Mouse (Mus musculus) kidney, postnatal 10 days (tissue): ENCODE data around the gene D630003M21Rik.
A peak's percentile ranks its signal among the peaks of the same experiment; 100 is the strongest.

Source experiments
- DNase-seq: peaks from one replicate; pipeline ENCODE4 v3.0.0; 2021; ENCODE audit warnings: mixed read lengths

The D630003M21Rik gene

DNA sequence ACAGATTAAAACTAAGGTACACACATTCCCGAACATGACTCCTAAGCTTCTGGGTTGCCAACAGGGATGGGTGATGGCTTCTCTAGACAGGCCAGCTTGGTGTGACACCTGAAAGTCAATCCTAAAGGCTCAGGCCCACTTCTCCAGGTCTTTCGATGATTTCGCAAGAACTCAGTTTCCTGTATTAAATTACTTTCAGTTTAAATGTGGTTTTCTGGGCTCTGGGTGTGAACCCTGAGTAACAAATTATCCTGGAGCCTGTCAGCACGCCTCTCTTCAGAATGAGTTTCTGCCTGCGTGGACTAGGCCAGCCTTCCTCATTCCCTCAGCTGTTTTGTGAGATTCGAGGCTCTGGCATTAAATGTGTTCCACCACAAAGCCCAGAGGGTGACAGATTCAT is 66.0 kb downstream of the D630003M21Rik start:
- DNase-seq: no peak

DNA sequence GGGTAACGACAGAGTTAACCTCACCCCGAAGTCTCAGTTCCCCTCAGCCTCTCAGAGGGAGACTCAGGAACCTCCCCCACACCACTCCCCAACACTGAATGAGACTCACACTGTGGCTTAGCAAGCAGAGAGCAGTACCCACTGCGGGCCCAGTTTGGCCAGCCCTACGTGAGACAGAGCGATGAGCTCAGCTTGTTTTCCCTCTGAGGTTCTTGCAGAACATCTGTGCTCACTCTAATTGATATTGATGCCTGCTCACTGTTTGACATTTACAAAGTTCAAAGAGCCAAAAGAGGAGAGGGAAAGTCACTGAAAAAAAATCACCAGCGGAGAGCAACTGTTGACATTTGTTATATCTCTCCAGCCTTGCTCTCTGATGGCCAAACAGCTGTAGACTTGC is 67.3 kb downstream of the D630003M21Rik start:
- DNase-seq: no peak

DNA sequence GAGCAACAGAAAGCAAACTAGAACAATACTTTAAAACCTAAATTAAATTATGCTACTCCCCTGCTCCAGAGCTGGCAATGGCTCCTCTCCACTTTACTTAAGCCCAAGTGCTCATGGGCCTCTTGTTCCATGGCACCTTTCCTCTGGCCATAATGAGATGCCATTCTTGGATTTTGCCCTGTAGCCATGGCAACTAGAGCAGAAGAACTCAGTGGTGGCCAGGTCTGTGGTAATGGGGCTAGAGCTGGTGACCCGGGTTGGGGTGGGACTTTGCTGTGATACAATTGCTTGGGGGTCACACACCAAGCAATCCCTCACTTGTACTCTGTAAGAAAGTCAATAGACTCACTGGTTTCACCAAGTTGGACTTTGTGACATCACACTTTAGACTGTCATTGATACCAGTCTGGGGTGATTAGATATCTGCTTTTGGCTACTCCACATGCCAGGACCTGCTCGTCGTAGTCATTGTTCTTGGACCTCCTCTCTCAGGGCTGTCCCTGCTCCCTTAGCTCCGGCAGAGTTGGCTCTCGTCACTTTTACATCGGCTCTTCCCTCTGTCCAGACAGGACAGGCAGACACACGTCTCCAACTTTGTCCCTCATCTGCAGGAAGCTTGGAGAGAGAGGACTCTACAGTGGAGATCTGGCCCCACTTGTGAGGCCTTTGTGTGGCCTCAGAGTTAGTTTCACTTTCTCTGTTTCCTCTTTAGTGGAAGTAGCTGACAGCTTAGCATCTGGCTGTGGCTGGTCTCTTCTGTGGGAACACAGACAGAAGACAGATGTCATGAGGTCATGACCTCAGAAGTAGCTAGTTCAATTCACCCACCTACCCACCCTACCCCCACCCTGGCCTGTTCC is 69.4 kb downstream of the D630003M21Rik start:
- peak; percentile 52 for DNase-seq

DNA sequence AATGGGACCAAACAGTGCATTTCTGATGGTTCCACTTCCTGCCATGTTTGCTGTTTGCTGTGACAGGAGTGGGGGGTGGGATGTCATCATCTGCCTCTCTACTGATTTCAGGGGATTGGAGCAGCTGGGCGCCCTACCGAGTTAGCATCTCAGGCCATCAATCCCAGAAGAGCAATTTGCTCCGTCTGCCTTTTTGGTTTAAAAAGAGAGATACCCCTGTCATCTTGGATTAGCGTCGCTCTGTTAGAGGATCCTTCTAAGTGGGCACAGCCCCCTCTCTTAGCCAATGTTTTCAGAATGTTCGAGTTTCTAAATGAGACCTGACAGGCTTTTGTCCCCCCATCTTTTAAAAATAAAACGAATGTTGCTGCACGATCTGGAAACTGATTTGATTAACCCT is 71.4 kb downstream of the D630003M21Rik start:
- DNase-seq: no peak

DNA sequence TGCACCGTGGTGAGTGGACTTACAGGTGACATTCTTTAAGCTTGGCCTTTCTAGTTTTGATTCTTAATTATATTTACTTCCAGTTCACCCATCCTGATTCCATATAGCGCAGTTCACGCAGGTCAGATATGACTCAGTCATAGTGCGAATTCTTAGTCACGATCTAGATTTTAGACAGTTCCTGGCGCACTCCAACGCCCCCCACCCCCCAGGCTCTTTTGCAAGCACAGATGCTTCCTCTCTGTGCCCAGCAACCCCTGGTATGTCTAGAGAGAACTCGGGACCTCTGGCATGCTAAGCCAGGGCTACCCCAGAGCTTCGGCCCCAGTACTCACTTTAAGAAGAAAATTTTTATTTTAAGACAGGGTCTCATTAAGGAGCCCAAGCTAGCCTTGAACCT is 72.5 kb downstream of the D630003M21Rik start:
- no peak for DNase-seq

DNA sequence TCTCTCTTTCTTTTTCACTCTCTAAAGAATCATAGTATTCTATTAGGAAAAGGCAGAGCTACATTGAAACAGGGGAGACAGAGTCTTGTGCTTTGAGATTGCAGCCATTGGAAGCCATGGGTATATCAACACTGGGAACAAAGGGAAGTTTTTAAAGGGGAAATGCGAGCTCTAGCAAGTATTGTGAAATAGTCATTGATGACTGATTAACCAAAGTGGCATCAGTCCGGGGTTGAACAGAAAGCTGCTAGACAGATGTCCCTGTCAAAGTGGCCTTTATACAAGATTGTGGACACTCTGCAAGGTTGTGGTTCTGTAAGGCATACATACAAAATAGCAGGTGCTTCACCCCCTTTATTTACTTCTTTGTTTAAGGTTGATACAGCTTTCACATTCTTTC is 73.4 kb downstream of the D630003M21Rik start:
- DNase-seq: no peak

DNA sequence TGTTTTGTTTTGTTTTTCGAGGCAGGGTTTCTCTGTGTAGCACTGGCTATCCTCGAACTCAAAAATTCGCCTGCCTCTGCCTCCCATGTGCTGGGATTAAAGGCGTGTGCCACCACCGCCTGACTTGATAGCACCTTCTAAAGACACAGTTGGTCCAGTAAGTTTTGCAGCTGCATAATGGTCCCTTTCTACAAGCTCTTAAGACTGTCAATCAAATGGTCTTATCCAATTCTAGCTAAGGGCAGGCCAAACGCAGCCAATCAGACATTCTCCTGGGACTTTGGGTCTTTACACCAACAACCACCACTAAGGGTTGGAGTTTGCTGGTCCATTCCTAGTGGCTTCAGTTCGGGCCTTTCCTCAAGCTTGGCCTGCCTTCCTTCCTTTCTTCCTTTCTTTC is 73.9 kb downstream of the D630003M21Rik start:
- no peak for DNase-seq

DNA sequence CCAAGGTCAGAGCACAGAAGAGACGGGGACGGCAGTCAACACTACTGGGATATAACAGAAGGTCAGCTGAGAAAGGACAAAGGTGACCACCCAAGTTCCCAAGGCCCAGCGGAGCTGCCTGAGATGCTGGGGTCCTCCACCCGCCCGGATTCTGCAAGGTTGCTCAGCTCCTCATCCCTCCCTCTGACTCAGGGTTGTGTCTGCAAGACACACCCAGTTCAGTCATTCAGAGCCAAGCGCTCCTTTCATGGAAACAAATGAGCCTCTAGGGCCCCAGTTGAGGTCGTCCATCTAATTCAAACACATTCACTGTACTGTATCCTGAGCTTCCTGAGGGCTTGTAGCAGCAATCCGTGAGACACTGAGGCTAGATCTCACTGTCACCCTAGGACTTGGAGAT is 74.4 kb downstream of the D630003M21Rik start:
- no peak for DNase-seq

DNA sequence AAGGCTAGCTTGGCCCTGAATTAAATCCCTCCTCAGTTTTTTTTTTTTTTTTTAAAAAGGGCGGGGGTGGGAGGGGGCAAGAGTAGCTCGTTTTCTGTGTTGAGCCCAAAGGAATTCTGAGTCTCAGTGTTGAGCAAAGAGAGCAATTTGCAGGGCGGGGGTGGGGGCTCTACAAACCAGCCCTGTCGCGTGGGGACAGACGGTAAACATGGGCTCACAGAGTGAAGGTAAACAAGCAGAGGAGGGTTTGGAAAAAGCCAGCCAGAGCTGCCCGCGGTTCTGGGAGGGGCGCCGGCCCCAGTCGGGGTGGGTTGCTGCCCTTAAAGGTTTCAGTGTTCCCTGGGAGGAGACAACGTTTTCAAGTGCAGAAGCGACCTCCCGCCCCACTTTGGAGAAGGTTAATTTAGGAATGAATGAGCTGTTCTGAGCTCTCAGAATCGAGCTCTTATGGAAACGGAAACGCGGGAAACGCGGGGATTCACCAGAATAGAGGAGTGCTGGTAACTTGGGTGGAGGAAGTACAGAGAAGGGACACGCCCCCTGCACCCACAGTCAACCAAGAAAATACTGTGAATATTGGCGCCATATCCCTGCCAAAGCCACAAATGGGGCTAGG is 75.2 kb downstream of the D630003M21Rik start:
- DNase-seq: no peak

DNA sequence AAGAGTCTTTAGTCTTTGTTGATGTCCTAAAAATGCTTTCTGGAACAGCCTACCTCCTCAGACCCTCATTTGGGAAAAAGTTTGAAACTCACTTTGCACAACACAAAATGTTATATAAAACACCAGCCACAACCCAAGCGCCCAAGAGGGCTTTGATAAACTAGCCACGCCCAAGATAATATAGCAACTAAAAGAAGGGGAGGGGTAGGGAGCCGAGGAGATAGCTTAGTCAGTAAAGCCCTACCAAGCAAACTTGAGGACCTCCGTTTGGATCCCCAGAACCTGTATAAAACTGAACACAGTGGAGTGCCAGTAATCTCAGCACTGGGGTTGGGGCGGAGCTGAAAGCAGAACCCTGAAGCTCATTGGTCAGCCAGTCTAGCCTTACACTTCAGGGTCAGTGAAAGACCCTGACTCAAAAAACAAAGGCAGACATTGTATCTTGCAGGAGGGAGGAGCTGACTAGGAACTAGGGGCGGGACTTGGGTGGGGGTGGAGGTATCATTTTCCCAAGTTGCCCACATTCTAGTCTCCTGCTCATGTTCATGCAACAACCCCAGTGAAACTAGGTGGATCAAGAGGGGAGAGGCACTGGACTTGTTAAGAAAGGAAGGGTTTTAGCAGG is 76.2 kb downstream of the D630003M21Rik start:
- DNase-seq: no peak

DNA sequence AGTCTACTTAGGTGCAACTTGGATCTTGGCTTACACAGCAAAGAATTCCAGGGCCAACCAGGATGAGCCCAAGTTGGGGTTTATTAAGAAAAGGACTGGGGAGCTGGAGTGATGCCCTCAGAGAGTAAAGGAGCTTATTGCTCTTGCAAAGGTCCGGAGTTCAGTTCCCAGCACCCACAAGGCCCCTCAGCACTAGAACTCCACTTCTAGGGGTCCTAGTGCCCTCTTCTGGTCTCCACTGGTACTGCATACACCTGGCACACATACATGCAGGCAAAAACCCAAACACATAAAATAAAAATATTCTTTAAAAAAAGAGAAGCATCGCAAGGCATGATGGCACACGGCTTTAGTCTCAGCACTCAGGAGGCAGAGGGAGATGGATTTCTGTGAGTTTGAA is 77.9 kb downstream of the D630003M21Rik start:
- DNase-seq: no peak

DNA sequence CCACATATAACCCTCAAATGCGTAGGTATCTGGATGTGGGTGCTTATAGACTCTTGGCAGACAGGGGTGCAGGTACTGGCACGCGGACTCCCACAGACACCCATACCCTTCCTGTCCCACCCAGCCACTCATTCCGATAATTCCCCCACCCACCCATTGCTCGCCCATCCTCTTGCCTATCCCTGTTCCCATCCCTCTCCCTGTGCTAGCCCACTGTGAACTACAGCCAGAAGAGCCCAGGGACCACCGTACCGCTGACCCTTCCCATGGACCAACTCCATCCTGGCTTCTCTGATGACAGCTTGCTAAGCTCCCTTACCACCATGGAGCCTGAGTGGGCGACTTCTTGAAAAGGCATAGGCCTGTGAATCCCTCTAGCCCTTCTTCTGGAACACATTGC is 82.1 kb downstream of the D630003M21Rik start:
- no peak for DNase-seq

DNA sequence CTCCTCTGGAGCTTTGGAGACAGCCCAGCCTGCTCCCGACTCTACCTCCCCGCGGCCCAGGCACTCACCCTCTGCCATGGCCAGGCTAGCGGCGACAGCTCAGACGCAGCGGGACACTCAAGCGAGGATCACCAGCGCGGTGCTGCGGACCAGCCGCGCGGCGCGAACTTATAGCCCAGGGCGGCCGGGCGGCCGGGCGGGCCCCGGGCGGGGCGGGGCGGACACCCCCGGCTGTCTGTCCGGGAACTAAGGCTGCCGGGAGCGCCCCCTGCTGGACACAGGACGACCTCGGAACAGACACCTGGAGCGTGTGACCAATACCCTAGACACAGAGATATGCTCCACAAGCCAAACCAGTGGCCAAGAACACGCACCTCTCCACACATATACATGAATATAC is 82.8 kb downstream of the D630003M21Rik start, which contains the start of gene Tgm2:
Gene Tgm2, minus strand, starts transcription at position 214 of the 400 bp plus-strand sequence.
- peak; percentile 97 for DNase-seq

DNA sequence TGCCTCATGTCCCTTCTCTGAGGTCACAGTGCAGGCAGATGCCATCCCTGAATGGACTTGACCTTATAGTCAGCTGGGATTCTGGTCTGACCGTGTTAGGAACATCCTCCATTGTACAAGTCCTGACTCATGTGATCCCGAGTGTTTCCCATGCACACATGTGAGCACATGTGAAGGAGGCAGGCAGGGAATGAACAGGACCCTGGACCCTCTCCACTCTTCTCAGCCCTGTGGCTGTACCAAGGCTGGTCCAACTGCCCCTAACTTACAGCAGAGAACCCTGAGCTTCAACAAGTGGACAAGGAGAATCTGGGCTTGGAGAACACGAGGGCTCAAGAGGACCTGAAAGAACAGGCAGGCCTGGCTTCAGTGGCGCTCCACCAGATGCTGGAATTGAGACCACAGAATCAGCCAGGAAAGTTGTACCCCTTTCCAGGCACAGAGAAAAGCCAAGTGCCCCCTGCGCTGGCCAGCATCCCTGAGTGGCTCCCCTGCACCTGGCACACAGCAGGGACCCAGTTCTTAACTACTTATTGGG is 83.4 kb downstream of the D630003M21Rik start:
- no peak for DNase-seq

DNA sequence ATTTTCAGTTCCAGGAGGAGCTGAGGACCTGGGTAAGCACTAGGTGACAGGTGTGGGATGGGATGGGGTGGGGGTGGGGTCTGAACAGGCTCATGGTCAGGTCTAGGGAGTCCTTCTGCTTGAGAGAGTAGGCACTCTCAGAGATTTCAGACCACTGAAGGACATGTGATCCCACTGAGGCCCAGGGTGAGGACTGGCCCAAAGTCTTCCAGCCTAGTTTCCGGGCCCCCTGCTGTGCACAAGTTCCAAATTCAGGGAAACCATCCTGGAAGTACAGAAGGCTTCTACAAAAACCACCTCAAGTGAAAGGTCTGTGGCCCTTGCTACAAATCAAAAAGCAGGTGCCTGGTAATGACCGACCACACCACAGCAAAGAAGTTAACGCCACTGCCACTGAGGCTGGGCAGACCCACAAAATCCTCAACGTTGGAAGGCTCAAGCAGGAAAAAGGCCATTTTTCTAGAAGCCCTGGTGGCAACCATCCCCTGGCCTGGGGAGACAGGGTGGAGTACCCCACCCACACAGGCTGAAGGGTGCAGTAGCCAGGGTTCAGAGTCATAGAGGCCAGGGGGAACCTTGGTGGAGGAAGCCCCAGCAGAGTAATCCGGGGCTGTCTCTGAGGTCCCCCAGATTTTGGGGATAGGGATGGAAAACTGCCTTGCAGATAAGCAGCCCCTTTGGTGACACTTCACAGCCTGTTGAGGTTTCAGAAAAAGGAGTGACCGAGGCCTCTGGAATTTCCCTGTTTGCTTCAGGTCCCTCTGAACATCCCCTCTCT is 84.1 kb downstream of the D630003M21Rik start:
- DNase-seq: no peak

DNA sequence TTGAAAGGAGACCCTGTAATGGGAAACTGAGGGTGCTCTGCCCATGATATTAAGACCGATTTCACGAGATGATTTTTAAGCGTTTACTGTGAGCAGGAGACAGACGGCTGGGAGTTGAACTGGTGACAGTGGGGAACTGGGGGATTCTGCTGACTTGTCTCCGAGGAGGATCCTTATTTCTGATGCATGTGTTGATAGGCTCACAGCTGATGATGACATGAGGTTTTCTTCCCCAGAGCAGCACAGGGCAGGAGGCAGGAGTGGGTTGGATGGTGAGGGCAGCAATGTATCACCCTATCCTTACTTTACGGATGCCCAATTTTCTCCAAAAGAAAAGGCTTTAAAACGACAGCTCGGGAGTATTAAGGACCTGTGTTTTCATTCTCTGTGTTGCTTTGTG is 84.8 kb downstream of the D630003M21Rik start:
- no peak for DNase-seq

DNA sequence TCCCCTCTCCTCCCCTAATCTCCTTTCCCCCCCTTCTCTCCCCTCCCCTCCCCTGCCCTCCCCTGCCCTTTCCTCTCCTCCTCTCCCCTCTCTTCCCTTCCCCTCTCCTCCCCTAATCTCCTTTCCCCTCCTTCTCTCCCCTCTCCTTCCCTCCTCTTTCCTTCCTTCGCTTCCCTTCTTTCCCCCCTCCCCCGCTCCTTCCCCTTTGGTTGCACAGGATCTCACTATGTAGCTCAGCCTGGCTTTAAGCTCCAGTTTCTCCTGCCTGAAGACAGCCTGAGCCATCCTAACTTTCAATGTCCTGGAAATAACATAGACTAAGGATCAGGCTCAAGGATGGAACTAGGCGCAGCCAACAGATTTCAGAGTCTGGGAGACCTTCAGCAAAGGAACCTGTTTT is 85.2 kb downstream of the D630003M21Rik start:
- peak; percentile 65 for DNase-seq

DNA sequence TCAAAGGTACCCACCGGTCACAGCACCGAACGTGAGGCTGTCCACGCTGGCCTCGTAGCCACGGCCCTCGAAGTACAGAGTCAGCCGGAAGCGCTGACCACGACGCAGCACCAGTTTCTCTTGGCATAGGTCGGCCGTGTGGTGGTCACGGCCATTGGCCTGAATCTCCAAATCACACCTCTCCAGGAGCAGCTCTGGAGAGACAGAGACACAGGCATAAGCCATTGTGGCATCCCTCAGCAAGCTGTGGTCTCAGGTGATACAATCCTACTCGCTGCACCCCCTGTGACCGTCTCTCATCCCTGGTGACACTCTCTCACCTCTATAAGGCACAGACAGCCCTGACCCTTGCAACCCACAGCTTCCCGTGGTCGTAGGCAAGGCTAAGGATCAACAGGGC is 86.0 kb downstream of the D630003M21Rik start:
- no peak for DNase-seq

DNA sequence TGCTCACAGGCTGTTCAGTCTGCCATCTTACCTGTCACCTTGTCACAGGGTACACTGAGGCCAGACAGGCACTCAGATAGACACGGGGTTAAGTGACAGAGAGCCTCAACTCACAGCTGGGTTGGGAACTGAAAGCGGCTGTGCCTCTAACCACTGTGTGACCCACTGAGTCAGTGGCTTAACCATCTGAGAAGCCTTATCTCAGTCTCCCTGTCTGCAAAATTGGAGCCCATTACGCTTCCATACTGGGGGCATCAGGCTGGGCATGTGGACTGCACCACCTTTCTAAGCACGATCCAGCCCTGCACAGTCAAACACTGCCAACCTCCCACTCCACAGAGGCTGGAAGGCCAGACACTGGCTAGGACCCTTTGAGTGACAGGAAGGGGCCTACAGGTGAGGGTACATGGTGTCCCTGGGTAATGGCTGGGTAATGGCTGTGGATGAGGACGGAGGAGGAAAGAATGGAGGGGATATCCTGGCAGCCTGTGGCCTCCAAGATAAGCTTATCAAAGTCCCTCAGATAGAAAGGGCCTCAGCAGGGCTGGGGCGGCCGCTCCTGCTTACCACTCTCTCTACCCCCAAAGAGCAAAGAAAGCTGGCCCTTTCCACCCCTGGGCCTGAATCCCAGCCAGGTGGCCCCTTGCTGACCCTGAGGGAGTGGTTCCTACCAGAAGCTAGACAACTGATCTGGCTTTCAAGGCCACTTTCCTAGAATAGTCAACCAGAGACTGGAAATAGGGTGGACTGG is 87.2 kb downstream of the D630003M21Rik start:
- DNase-seq: no peak

DNA sequence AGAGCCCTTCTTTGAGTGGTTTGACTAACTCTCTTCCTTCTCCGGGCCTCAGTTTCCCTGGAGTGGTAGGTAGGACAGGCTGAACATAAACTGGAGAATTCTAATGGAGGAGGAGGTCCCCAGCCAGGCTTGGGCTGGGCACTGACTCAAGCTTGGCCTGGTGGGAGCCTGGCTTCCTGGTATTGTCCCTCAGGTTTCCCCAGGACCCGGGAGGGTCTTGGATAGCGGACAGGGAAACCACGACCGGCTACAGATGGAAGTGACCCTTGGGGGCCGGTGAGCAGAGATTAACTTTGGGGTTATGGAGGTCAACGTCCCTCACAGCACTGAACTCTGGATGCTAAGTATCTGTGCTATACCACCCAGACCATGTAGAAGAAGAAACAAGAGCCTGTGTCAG is 87.8 kb downstream of the D630003M21Rik start:
- no peak for DNase-seq

DNA sequence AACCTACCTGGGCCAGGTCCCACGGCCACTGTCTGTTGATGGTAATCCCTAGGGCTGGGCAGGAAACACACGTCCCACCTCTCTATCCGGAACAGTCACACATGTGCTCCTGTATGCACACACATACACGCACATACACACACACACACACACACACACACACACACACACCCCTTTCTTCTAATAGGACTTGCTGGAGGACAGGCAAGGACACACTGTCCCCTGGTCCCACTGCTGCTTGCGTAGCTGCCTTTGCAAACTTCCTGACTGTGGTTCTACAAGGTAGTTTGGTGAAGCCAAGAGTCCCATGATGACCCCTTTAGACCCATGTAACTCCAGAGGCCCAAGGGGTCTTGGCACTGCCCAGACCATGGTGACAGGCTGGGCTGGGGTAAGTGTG is 88.4 kb downstream of the D630003M21Rik start:
- no peak for DNase-seq

DNA sequence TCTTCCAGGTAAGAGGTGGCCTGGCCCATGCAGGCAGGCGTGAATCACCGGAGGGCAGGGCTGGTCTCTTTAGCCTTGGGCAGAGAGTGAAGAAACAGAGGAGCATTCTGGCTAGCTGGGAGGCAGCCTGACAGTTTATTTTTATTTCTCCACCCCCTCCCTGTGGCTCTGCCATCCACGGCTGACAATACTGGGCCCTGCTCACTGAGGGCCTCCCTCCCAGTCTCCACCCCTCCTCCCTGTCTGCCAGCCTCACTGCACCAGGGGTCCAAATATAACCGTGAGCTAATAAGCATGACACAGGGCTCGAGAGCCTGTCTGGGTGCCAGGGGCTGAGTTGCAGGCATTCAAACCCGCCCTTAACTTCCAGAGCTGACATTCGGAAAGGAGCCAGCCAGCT is 89.4 kb downstream of the D630003M21Rik start:
- DNase-seq: no peak
